Mouse (Mus musculus) embryonic facial prominence, embryonic 14.5 days (tissue): ENCODE results near the gene Myh11. TPM values are rescaled to one million over a fixed set of nuclear protein-coding genes. Genes with fewer than 3 reads are reported as not detected.

ENCODE experiments used
- ATAC-seq: fragments of 200-750 bp; cut with Nextera tagmentation; 2 replicates; pipeline ENCODE4 v1.8.0; 2017; ENCODE audit warnings: low read depth, moderate number of reproducible peaks, moderate TSS enrichment
- DNase-seq: peaks from one replicate; pipeline ENCODE4 v3.0.0-alpha.2; 2015; ENCODE audit warnings: low spot score
- H3K27ac ChIP-seq: fragments of 300-500 bp; sonication (generic); replicated peaks from 2 replicates; pipeline ENCODE4 v1.5.1; 2014; ENCODE audit warnings: low read depth, mild to moderate bottlenecking, low read length, moderate library complexity
- H3K27me3 ChIP-seq: fragments of 300-500 bp; sonication (generic); replicated peaks from 2 replicates; pipeline ENCODE4 v1.6.1; 2014; ENCODE audit warnings: low read length; ENCODE audit not compliant: control insufficient read depth, insufficient read depth
- H3K36me3 ChIP-seq: fragments of 300-500 bp; sonication (generic); 2 replicates; pipeline ENCODE4 v1.6.1; 2014; ENCODE audit warnings: low read length, mixed read lengths; ENCODE audit not compliant: control insufficient read depth, insufficient read depth
- H3K4me1 ChIP-seq: fragments of 300-500 bp; sonication (generic); 2 replicates; pipeline ENCODE4 v1.6.1; 2014; ENCODE audit warnings: antibody characterized with exemption, low read length; ENCODE audit not compliant: control insufficient read depth, insufficient read depth
- H3K4me2 ChIP-seq: fragments of 300-500 bp; sonication (generic); 2 replicates; pipeline ENCODE4 v1.6.1; 2014; ENCODE audit warnings: low read depth, mild to moderate bottlenecking, low read length, moderate library complexity, mixed read lengths
- H3K4me3 ChIP-seq: fragments of 300-500 bp; sonication (generic); 2 replicates; pipeline ENCODE4 v1.5.1; 2014; ENCODE audit warnings: low read depth, mild to moderate bottlenecking, low read length
- H3K9ac ChIP-seq: fragments of 300-500 bp; sonication (generic); 2 replicates; pipeline ENCODE4 v1.6.1; 2014; ENCODE audit warnings: low read depth, mild to moderate bottlenecking, low read length, moderate library complexity, mixed read lengths
- H3K9me3 ChIP-seq: fragments of 300-500 bp; sonication (generic); 2 replicates; pipeline ENCODE4 v1.6.1; 2016; ENCODE audit warnings: low read length; ENCODE audit not compliant: control insufficient read depth
- WGBS: fragments of 180-500 bp; shearing (Covaris S2); extraction: QIAGEN DNeasy Blood & Tissue Kit; methylation state at CpG from one replicate; pipeline ENCODE4 v1.1.7; 2014; 5-methylcytosine and 5-hydroxymethylcytosine counted together
- polyA plus RNA-seq: library from polyadenylated mRNA; unstranded; fragments of >200 nt; fragmentation: Nextera tagmentation; extraction: Ambion mirVana; gene quantifications from 2 replicates; pipeline ENCODE4 v1.2.1, GENCODE M21; 2014

The Myh11 gene
- 2.7 and 4.0 TPM in 2 replicates for polyA plus RNA-seq

DNA sequence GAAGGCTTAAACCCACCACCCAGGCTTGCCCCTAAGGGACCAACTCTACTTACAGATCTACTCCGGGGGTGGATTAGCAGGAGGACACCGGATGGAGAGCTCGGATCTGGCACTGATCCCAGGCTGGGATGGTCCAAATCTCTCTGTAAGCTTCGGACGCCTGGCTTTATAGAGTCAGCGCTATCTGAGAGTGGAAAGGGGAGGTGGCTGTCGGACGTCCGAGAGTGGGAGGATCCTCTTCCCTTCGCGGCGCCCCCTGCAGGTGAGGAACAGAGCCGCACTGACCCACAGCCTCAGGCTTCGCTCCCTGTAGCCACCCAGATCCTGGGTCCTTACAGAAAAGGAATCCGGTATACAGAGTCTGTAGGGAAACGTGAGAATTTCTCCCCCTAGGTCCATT, at the start of gene Myh11:
Gene Myh11 (minus strand): TSS at position 150 of the 400 bp plus-strand sequence.
- Histone ChIP-seq H3K27ac (no peak within 1 kb of the TSS), H3K4me3 (peak within 1 kb of the TSS; percentile 35)

DNA sequence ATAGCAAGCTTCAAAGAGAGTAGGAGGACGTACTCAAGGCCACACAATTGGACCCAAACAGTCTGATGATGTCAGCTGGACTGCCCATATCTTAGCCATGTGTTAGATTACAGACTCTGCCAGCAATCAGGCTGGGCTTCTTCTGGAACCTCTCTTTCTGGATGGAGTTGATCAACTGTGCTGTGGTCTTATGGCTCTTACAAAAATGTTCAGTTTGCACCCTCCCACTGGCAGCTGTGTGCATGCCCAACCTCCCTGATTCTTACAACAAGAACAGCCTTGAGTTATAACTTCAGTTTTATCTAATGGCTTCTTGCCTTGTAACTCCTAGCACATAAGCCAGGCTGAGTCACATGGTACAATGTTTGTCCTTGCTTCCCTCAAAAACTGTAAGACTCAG, 37.0 kb upstream of the Myh11 start:
- ATAC-seq (no peak), DNase-seq (no peak)
- Histone ChIP-seq H3K9me3 (no peaks in the 10 kb centered on the region), H3K9ac (no peak overlapping the region), H3K27me3 (no peaks in the 10 kb centered on the region), H3K36me3 (no peaks in the 10 kb centered on the region), H3K4me2 (no peak overlapping the region), H3K27ac (no peak overlapping the region), H3K4me1 (no peaks in the 10 kb centered on the region), H3K4me3 (no peak overlapping the region)
- 72% methylated on average over 1 of the region's 1 CpGs for WGBS

More for the DNA sequence above, at the start of gene Myh11:
- WGBS: 1% methylated on average over 16 of the region's 16 CpGs
- ATAC-seq: peak; percentile 59
- Histone ChIP-seq H3K4me2 (peak within 1 kb of the TSS; percentile 75), H3K36me3 (no peaks in the 10 kb centered on the region), H3K9ac (peak within 1 kb of the TSS; percentile 48), H3K9me3 (no peaks in the 10 kb centered on the region), H3K4me1 (peaks cover 13% of the 10 kb centered on the region), H3K27me3 (peaks cover 4% of the 10 kb centered on the region; the same call in 1 of the 2 replicates)
- DNase-seq: peak; percentile 67

GRCm38 (mm10) chr16:14320494-14320893, 29.3 kb upstream of the Myh11 start:
- Histone ChIP-seq H3K9ac (no peak overlapping the region), H3K4me2 (no peak overlapping the region), H3K27ac (no peak overlapping the region), H3K36me3 (no peaks in the 10 kb centered on the region), H3K4me1 (peaks cover 9% of the 10 kb centered on the region), H3K27me3 (no peaks in the 10 kb centered on the region), H3K4me3 (no peak overlapping the region), H3K9me3 (no peaks in the 10 kb centered on the region)
- ATAC-seq: no peak
- no peak for DNase-seq
- 48% methylated on average over 1 of the region's 1 CpGs for WGBS

DNA sequence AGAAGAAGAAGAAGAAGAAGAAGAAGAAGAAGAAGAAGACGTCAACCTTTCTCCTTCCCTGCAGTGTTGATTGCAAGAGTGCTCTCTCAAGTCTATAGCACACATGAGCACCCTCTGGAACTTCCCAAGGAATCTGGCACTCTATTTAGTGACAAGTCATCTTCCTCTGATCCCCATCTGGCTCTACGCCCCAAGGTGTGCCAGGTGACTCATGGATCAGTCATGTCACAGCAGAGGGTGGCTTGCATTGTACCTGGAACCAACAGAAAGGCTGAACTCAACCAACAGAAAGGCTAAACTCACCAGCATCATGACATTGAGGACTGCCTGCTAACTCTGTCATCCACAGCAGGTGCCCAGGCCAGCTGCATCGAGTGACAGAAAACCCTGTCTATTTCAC, 28.5 kb upstream of the Myh11 start:
- no peak for ATAC-seq
- no peak overlapping the region for H3K4me3 ChIP-seq
- H3K4me1 ChIP-seq: peaks cover 11% of the 10 kb centered on the region
- no peaks in the 10 kb centered on the region for H3K27me3 ChIP-seq
- H3K4me2 ChIP-seq: no peak overlapping the region
- no peaks in the 10 kb centered on the region for H3K36me3 ChIP-seq
- no peaks in the 10 kb centered on the region for H3K9me3 ChIP-seq
- WGBS: 89% methylated on average over 3 of the region's 3 CpGs
- no peak overlapping the region for H3K9ac ChIP-seq
- H3K27ac ChIP-seq: no peak overlapping the region
- no peak for DNase-seq

DNA sequence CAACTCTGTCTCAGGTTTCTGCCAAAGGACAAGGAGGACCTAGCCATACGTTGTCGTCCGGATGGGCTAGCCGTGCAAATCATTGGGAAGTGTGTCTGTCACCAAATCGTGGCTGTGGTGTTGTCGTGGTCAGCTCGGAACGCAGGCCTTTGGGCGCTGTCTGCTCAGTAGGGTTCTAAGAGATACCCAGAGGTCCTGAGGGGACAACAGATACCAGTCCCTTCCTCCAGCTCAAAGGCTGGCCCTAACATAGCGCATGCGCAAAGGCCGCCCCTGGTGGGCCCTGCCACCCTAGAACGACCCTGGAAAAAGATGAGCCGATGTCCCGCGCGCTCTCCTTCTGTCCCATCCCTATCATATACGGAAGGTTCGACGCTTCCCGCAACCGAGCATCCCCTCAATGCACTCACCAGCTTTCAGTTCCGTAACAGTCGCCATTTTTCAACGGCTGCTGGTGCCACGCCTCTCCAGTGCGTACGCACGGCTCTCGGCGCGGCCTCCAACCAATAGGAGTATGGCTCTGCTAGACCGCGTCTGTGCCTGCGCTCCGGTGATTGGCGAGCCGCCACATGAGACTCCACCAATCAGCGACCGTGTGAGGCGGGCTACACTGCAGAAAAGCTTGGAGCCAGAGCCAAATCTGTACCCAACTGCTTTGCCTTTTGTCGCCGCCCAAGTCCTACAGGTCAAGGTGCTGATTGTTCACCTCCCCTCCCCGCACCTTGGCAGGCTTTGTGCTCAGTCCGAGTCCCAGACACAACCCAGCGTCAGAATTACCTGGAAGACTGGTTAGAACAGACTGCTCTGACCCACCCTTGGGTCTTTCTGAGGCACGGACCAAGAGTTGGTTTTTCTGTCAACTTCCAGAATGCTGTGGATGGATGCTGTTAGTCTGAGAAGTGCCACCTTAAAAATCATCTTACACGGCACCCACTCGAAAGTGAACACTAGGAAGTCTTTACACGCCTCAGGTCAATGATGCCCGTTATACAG, 26.0 kb upstream of the Myh11 start, which contains the start of gene Fopnl:
Gene Fopnl (minus strand): TSS at position 522 of the 993 bp plus-strand sequence.
- ATAC-seq (peak; percentile 100), DNase-seq (peak; percentile 99)
- Histone ChIP-seq H3K27ac (peak within 1 kb of the TSS; percentile 89), H3K36me3 (peaks cover 20% of the 10 kb centered on the region), H3K4me1 (peaks cover 11% of the 10 kb centered on the region), H3K9ac (peak within 1 kb of the TSS; percentile 82), H3K4me3 (peak within 1 kb of the TSS; percentile 67), H3K4me2 (peak within 1 kb of the TSS; percentile 79), H3K9me3 (no peaks in the 10 kb centered on the region), H3K27me3 (no peaks in the 10 kb centered on the region)
- WGBS: 3% methylated on average over 48 of the region's 51 CpGs

GRCm38 (mm10) chr16:14312914-14313313, 21.7 kb upstream of the Myh11 start:
- Histone ChIP-seq H3K9ac (no peak overlapping the region), H3K4me3 (no peak overlapping the region), H3K9me3 (no peaks in the 10 kb centered on the region), H3K27me3 (no peaks in the 10 kb centered on the region), H3K4me2 (no peak overlapping the region), H3K27ac (no peak overlapping the region), H3K4me1 (peaks cover 11% of the 10 kb centered on the region), H3K36me3 (peaks cover 52% of the 10 kb centered on the region)
- WGBS: 91% methylated on average over 7 of the region's 7 CpGs
- no peak for DNase-seq
- no peak for ATAC-seq

- H3K9me3 ChIP-seq: no peaks in the 10 kb centered on the region
- no peak overlapping the region for H3K9ac ChIP-seq
- peak; percentile 34 for DNase-seq
- ATAC-seq: no peak
- H3K4me1 ChIP-seq: peaks cover 11% of the 10 kb centered on the region
- no peak overlapping the region for H3K4me2 ChIP-seq
- peaks cover 63% of the 10 kb centered on the region for H3K36me3 ChIP-seq
- H3K27me3 ChIP-seq: no peaks in the 10 kb centered on the region
- WGBS: 48% methylated on average over 6 of the region's 6 CpGs
- no peak overlapping the region for H3K4me3 ChIP-seq
- no peak overlapping the region for H3K27ac ChIP-seq
These were observed 20.2 kb upstream of the Myh11 start for GRCm38 (mm10) chr16:14311371-14311770.

DNA sequence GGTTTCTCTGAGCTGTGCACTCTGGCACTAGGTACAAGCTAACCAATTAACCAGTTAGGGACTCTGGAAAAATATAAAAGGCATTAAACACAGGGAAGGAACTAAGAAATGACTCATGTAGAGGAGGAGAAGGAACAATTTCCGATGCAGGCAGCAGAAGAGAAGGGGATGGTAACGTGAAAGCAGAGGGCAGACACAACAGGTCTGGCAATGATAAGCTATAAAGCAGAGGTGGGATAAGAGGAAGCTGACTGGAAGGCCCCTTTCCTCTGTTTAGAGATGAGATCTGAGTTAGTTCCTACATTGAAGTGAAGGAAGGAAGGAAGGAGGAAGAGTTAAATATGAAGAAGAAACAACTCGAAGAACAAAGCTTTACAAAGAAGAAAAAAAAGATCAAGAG, 18.7 kb upstream of the Myh11 start:
- H3K27ac ChIP-seq: no peak overlapping the region
- no peak overlapping the region for H3K4me2 ChIP-seq
- H3K27me3 ChIP-seq: no peaks in the 10 kb centered on the region
- H3K36me3 ChIP-seq: peaks cover 73% of the 10 kb centered on the region
- DNase-seq (no peak), ATAC-seq (no peak)
- 86% methylated on average over 3 of the region's 3 CpGs for WGBS
- no peak overlapping the region for H3K9ac ChIP-seq
- no peak overlapping the region for H3K4me3 ChIP-seq
- no peaks in the 10 kb centered on the region for H3K4me1 ChIP-seq
- H3K9me3 ChIP-seq: no peaks in the 10 kb centered on the region
